Mouse (Mus musculus) frontal cortex, postnatal 36 days (tissue): ENCODE measurements at regions not wholly inside any gene's neighbourhood (a gene's known extent, or its start where the extent isn't known, plus 50 kb on each side); places are given as distances from the start of the nearest gene placed in this dataset.

Experiments
- DNase-seq, 2 experiments: peaks; one replicate each; pipeline ENCODE4 v3.0.0; 2022; ENCODE audit warnings: low spot score in 2 of 2

DNA sequence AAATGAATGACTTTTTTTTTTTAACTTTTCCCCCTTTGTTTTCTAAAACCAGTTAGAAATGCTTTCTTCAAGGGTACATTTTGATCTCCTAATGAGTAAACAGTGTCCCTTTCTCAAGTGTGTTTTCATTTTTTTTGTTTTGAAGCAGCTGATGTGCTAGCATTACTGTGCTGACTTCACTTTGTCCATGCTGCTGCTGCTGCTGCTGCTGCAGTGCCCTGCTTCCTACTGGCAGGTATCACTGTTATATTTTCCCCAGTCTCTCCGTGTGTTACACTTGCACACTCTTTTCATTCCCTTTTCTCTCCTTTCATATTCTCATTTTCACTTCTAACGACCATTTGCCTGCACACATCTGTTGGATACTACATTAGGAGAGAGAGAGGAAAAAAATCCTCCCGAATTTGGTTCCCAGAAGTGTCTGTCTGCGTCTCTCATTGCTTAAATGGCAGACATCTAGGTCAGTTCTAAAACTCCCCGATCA, 266.0 kb downstream of the Cd109 start:
- no peak for DNase-seq

DNA sequence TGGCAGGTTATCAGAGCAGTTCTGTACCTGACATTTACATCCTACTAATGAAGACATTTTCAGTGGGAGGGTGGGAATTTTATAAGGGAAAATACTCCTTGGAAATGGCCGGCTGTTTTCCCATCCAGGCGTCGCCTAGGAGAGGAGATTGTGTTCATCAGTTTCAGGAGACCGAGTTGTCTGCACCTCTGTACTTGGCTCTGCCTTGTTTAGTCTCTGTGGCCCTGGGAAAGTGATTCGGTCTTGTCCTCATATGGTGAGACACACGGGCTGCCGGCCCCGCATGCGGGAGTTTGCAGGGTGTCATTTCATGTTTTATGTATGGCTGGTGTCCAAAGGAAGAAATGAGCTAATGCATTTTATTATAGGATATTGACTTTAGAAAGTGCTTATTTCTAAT, 287.9 kb downstream of the Cd109 start:
- DNase-seq = no peak

DNA sequence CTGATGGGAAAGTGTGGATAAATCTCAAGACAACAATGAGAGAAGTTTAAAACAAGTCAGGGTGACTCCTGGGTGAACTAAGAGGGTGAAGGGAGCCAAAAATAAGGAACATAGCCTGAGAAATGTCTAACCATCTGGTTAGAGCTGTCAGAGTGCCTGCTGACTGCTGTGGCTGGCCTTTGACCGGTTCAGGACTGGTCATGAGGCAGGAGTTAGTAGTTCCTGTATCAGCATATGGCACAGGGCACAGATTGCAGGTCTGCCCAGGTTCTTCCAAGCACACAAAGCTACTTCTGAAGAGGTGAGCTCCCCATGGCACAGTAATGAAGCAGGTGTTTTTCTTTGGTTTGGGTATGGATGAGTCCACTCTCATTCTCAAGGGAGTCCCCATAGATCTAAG, 302.0 kb downstream of the Cd109 start:
- DNase-seq = no peak

DNA sequence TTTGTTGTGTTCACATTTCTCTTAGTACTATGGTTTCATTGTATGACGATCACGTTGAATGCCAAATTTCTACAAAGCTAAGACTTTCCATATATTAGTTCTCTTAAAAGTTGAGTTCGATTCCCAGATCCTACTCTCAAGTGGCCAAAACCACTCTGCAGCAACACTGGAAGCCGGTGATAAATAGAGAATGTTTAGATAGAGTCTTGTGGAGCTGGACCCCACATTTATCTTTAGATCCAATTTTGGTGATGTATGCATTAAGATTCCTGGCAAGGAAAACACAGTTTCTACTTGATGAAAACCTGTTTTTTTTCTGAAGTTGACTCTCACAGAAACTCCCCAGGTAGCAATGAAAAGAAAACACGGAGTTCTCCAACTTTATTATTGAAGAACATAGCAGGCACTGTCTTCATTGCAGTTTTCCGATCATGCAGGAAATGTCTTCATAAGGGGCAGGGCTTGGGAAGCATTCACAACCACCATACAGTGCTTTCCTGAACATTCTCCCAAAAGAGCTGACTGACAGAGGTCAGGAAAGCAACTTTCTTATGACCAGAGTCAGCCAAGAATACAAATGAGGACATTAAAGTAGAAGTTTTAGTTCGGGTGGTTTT, 310.7 kb downstream of the Cd109 start:
- no peak for DNase-seq

DNA sequence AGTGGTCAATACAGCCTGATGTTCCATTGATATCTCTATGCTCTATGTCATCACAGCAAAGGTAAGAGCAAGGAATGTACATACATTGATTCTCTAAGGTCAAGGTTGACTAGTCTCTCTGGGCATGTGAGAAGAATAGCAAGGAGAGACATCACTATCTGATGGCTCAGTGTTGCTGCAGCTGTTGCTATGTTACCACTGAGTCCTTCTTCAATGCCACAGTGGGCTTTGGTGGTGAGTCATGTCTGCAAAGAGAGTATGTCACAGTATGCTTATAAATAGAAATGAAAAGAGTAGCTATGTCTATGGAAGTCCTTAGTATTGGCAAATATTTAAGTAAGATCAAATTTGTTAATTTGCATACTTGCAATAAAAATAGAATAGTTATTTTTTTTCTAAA, 326.3 kb downstream of the Cd109 start:
- peak in 1 of 2 experiments; percentile 21 for DNase-seq

DNA sequence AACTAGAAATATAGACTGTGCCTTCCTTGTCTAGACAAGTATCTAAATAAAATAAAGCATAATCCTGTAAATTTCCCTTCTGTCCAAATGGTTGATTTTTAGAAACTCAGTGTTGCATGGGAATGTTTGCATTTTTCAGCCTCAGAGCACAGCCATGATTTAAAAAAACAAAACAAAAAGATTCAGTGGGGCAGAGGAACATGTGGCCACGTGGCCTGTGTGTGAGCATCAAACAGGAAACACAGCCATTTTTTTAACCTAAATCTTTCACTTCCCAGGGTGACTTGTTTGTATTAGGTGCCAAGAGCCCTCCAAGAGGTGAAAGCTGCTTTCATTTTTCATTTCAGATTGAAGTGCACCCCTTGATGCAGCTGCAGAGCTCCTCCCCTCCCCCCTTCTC, 349.5 kb downstream of the Cd109 start:
- DNase-seq = no peak

DNA sequence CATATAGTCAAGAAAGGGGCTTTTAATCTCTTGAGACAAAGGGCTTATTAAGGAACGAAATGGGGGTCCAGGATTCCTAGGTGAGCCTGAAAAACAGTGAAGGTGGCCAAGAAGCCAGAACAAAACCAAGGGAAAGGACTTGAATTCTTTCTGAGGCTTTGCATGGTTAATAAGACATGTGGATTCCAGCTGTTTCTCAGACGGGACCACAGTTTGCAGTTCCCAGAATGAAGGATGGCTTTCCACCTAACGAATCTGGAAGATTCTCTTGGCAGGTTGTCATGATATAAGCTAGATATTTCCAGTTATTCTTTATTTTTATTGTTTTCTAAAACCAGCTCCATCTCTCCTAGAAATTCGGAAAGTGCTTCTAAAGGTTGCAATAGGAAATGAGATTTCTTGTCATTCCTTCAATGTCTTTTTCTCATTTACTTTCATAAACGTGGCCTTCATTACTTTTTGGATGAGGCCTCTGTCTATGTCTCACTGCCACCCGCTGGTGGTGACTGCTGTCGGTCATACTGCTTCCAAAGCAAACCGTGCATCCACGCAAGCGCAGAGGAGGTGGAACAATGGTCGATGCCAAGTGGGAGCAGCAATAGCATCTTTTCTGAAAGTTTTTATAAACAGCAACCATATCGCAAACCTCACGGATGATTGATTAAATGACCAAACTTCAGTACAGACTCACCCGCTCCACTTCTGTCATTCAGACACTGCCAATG, 350.0 kb downstream of the Cd109 start:
- no peak for DNase-seq

DNA sequence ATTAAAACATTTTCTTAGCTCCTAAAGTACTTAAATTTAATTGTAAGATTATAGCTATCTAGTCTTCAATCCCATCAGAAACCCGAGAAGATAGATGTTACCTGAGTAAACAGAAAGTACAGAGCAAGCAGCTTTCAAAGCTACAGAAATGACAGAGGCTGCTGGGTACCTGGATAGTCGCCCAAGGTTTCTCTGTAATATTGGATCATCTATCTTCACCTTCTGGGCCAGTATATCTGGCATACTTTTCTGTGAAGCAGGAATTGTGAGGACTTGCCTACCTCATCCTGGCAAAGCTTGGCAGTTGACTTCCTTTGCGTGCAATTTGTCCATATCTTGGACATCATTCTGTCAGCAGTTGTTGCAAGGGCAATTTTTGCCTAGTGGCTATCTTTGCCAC, 356.4 kb downstream of the Cd109 start:
- DNase-seq = no peak

DNA sequence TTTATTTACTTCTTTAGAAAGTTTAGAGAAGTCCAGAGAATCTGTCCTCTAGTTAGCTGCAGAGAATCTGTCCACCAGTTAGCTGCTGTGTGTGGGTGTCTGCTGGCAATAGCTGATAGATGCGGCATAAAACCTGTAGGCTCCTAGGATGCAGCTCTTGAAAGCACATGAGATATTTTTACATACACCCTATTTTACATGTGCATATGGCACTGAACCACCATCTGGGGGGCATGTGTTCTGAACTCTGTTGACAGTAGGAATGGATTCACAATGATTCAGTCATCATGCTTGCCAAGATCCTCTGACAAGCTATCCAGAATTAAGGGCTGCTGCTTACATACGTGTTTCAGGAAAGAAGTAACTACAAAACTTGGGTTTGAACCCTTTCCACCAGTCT, 368.4 kb downstream of the Cd109 start:
- peak; percentile 37 to 71 for DNase-seq

DNA sequence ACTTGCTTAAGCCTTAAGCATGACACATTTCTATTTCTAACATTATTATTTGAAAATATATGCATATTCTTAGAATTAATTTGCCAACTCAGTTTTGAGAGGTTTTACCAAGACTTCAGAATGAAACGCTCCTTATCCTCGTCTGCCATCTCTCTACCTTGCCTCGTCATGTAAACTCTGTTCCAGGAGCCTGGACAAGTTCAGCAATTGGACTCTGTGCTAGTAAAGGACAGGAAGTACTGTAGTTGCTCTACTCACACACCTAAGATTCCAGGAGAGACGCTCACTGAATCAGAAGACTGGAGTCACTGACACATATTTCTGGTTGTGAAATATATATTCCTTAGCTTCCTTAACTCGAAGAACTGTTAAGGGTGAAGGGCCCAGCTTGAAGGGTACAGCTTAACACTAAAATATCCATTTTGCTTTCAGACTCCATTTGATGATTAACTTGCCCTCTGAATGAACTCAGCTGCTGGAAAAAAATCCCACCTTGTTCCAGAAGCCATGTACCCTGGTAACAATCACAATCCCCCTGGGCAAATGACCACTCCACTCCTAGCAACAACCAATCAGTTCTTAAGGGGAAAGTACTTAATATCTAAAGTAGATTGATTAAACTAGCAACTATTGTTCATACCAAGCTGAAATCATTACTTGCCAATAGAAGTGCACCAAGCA, 370.0 kb downstream of the Cd109 start:
- DNase-seq = no peak

DNA sequence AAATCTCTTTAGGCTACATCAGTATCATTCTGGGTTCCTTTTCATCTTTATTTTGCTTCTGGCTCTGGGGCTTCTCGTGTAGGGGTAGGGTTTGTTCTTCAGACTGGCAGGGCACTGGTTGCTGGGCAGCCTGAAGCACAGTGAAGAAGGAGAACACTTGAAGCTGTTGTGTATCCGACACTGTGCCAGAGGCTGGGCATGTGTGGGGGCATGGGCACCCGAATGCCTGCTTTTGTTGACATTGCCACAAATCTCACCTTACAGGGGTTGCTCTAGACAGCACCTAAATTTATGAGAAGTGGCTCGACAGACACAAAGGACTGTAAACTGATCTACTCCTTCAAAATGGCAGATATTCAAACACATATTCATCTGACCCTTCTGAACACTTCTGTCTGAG, 376.0 kb downstream of the Cd109 start:
- no peak for DNase-seq

DNA sequence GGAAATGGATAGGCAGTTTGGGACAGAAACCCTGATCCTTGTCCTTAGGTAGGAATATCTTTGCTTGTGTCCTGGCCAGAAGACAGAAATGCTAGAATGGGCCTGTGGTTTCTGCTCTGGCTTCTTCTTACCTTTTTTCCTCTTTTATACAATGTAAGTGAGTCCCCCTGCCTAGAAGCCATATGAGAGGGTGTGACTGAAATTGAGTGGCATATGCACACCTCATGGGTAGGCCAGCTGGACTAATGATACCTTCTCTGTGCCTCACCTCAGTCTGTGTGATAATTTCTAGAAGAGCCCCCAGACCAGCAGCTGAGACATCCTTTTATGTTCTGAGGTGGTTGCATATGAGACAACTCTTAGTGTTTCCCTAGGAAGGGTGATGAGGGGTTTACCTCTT, 385.7 kb downstream of the Cd109 start:
- DNase-seq = no peak

DNA sequence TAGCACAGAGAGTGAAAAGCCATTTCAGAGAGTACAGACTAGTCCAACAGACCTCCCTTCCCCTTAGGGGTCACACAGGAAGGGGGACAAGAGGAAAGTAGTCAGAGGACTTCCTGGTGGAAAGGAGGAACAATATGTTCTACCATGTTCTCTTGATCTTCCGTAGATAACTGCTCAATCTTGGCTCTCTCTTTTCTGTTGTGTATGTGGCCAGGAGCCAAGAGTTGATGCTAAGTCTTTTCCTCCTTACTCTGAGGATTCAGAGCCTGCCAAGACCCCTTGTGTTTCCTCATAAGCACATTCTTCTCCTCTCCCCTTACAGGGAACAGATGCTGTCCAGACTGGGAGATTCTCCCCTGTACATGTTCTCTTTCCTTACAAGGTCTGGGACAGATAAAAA, 386.6 kb downstream of the Cd109 start:
- no peak for DNase-seq

DNA sequence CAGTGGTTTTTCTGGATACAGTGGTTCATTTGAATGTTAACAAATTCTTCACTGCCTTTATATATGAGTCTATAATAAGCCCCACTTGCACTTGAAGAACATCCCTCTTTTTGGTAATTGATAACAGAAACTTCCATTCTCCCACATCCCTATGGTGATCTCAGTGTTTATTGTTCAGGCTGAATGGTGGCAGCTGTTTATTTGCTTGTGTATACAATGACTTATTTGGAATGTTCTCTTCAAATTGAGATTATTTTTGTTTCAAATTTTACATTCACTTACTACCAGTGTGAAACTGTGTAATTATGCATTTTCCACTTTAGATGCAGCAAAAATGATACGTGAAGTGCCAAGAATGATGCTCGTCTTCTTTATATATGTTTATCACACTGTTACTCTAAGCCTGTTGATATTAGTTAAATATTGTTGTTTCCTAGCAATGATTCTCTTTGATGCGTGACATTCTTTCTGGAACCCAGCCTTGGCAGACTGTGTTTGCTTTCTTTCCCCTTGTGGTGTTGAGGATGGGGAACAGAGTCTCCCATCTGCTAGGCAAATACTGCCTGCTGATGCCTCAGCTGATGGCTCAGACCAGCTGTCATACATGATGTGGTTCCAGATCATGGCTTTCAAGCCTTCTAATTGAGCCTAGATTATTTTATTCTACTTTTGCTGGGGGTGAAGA, 389.1 kb downstream of the Cd109 start:
- peak; percentile 5 for DNase-seq

DNA sequence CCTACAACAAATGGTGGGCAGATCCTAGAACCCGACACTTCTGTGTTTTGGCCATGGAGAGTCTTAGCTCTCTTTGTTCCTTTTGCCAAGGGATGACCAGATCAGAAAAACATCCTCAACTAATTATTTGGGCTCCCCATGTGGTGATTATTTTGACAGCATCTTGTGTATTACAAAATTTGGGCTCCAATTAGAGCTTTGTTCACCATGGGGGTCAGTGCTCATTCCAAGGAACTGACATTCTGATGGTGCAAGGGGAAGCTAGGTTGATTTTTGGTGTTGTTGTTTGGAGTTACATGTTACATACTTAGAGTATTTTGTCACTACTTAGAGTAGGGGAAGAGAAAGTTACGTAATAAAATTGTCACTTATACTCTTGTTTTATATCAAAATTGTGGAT, 406.9 kb downstream of the Cd109 start:
- DNase-seq = no peak

DNA sequence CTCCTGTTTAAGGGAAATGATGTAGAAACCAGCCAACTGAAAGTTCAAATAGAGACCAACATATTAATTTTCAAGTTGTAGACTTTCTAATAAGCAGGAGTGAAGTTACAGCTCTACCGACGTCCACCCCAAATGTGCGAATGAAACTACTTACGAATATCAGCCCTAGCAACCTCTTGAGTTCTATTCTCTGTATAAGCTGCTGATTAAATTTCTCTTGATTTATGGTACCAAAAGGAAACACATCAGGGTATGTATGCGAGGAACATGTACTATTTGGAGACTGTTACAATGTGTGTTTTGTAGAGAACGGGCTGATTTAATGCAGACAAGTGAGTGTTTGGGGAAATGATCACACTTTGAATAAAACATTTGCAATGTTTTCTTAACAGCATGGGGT, 412.9 kb downstream of the Cd109 start:
- no peak for DNase-seq

DNA sequence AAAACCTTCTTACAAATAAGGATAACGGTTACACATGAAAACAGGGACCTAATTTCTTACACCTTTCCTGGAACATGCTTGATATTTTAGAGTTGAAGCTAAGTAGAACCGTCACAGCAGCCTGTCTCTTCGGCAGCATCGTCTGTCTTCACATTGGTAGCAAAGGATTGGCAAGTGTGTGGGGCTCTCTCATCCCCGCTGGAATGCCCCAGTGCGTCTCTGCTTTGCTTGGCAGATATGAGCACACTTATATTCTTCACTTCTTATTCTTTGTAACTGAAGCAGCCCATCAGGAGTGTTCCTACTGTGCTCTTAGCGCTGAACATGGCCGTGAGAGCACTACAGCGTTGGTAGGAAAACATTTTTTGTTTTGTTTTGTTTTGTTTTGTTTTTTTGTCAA, 414.1 kb downstream of the Cd109 start:
- no peak for DNase-seq

DNA sequence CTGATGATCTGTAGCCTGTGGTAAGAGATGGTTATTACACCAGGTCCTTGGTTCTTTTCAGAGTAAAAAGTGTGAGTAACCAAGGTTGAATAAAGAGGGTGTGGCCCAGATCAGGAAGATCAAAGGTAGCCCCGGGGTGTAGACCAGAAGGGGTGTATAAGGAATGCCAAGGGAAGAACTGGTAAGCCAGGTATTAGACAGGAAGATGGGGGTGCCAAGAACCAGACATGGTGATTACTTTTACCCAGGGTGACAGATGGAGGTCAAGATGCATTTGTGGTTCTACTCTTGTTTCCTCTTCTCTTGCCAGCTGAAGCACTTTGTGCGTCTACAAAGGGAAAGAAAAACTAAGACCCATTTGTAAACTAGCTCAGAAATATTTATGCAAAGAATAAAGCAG, 420.3 kb downstream of the Cd109 start:
- DNase-seq = no peak

DNA sequence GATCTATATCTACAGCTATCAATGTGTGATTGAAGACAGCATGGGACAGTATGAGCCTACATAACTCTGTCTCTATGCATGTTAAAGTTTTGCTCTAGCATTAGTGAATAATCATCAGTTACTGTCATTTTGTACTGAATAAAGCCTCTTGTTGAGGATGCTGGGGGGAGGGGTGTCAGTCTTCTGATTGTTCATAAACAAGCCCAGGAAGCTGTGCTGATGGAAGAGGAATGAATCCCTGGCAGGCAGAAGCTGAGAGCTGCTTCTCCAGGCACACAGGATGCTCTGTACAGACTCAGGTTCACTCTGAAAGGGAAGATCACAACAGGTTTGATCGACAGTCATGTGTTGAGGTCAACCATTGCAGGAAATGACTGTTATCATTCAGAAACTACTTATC, 421.7 kb downstream of the Cd109 start:
- DNase-seq = no peak

DNA sequence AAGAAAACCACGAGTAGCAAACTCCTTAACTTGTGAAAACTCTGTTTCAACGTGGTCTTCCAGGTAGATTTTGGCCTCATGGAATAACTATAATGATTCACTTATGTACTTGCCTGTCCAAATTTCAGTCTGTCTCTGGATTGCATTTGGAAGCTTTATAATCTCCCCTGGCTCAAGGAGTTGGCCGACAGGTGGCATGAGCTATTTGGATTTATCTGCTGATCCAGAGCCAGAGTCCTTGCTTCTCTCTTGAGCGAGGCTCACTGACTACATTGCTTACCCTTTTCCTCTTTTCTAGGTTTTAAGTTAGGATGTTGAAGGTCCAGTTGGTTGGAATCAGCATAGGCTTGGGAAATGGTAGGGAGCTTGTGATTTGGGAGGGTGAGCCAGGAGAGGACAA, 423.6 kb downstream of the Cd109 start:
- no peak for DNase-seq

DNA sequence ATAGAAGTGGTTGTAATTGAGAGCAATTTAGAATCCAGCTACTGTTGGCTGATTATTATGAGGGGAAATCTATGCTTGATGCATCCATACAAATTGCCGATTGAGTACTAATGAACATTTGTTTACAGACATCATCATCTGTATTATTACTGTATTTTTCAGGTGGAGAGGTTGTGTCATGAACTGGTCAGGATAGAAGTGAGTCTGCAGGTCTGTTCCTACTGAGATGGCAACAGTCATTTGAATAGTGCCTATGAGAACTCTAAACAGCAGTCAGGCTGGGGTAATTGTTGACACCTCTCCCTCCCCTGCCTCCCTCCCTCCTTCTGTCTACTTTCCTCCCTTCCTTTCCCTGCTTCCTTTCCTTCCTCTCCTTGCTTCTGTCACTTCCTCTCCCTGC, 429.0 kb downstream of the Cd109 start:
- no peak for DNase-seq

DNA sequence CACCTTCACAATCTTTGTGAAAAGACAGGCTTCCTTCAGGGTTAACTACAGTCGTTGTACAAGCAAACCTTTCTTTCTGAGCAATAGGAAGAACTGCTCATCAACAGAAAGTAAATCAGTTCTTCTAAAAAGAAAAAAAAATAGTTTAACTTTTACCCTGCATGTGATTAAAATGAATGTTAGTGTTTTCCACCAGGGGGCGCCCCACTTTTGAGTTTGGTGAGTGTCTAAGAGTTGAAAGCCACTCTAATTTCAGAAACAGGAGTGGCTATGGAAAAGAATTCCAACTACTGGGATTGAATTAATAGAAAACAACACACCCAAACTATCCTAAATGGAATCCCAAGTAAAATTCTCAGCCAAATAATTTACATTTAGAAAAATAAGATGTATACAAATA, 430.0 kb downstream of the Cd109 start:
- DNase-seq = peak in 1 of 2 experiments; percentile 6

DNA sequence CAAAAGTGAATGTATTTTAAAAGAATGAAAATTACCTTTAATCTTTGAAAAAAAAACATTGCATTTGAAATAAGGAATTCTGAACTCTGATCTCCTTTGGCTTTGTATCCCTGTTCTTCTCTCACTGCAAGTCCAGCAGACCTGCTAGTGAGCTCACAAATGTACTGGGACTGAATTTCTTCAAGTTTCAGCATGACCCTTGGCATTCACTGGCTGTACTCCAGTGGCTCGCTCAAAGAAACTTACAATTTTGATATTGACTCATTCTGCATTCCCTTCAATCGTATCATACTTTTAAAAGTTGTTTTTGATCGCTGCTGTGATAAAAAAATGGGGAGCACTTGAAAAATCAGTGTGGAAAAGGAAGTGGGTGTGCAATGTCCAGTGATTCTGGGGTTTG, 456.6 kb downstream of the Cd109 start:
- no peak for DNase-seq
